Mouse (Mus musculus) ovary, adult 2 months (tissue): ENCODE measurements around the gene Idh3a. TPM values are rescaled to one million over a fixed set of nuclear protein-coding genes. Genes with fewer than 3 reads are reported as not detected.

Experiments used
- polyA plus RNA-seq: library from polyadenylated mRNA; depleted of rRNA; stranded (reverse); fragments of >200 nt; gene quantifications from 2 replicates; pipeline ENCODE4 v1.2.3, GENCODE M21; 2012; rRNA removed

Gene Idh3a
- polyA plus RNA-seq, result 22.6 and 30.8 TPM in 2 replicates

DNA sequence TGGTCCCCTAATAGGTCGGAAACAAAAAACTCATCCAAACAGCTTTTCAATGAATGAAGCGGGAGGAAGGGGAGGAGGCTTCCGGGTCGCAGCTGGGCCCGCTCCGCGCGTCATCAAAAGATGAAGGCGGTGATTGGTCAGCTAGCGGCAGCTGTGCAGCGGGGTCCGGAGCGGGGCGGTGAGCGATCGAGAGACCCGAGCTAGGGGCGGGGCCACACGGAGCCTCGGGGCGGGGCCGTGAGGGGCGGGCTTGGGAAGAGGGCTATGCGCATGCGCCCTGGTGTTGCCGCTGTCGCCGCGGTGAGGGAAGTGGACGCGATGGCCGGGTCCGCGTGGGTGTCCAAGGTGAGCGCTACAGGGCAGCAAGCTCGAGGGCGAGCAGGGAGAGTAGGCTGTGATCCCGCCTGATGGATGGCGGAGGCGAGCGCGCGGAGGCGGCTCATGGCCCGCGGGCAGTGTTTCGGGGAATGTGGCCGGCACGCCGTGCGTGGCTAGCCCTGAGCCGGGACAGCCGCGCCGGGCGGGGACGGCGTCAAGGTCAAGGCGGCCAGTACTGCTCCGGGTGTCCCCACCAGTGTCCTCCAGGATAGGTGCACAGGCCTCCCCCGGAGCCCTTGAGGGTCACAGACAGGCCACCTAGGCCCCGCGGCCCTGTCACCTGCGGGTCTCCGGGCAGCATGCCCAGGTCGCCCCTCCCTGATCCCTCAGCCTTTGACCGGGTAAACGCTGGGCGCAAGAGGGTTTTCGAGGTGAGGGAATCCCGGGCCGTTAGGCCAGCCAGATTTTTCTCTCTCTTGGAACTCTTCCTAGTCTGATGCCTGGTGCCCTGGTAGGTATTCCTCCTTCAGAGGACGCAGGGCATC is at the start of gene Idh3a:
TSS of gene Idh3a (plus strand) at position 136 of the 863 bp plus-strand sequence.

DNA sequence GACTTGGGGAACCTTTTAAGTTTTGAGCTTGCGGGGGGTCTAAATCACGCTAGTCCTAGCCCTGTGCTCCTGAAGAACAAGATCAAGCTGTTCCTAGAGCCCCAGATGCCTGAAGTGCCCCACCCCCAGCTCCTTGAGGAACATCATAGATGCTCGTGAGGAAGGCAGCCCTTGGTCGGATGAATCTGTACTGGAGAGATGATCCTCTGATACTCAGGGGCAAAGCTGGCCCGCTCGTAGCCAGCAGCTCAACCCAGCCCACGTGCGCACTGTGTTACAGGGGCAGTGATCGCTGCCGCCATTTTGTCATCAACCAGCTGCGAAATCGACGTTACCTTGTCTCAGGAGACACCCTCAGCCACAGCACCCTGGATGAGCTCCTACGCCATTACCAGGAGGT is 47.5 kb upstream of the Idh3a start, which contains the start of gene Sh2d7:
TSS of gene Sh2d7 (plus strand) at position 301 of the 400 bp plus-strand sequence.

DNA sequence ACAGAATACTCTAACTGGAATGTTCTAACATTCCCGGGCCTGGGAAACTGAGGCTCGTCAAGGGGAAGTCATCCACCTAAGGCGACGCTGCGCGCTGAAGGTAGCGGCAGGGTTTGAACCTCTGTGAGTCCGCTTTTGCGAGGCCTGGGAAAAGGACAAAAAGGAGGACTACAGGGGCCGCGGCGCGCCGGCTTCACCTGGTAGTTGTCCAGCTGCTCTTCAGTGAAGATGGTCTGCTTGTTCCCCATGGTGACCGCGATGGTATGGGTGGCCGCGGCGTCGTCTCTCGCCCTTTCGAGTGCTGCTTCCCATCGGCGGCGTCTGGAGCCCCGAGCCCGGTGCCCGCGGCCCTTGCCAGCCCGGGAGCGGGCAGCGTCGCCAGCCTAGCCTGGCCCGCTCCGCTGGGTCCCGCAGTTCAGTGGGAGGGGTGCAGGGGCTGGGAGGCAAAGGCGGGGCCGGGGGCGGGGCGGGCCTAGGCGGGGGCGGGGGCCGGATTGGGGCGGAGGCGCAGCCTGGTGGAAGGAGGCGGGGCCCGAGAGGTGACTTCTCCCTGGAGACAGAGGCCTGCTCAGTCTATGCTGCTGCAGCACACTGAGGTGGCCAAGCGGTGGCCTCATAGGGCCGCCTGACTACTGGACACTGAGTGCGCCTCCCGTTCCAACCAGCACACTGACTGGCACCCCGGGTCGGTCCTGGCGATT is 26.2 kb upstream of the Idh3a start, which contains the start of gene Cib2:
TSS of gene Cib2 (minus strand) at position 448 of the 701 bp plus-strand sequence.

Other genes with a start within 250 kb of the Idh3a start
- gene Dmxl2, start 84.7 kb upstream of the Idh3a start, polyA plus RNA-seq, result 2.2 and 2.6 TPM in 2 replicates
- not detected in 2 replicates for gene Sh2d7, start 47.4 kb upstream of the Idh3a start, polyA plus RNA-seq
- gene Cib2, start 26.1 kb upstream of the Idh3a start, polyA plus RNA-seq, result 8.0 and 8.5 TPM in 2 replicates
- gene Acsbg1, start 75.5 kb downstream of the Idh3a start, polyA plus RNA-seq, result 775 and 811 TPM in 2 replicates
- gene Dnaja4, start 112.5 kb downstream of the Idh3a start, polyA plus RNA-seq, result 17.6 and 19.1 TPM in 2 replicates
- 26.1 and 26.6 TPM in 2 replicates for gene Wdr61, start 148.2 kb downstream of the Idh3a start, polyA plus RNA-seq
- gene Crabp1, start 178.4 kb downstream of the Idh3a start, polyA plus RNA-seq, result 7.6 and 10.6 TPM in 2 replicates